Mouse (Mus musculus): ENCODE results near the gene Hist1h3h. TPM values are rescaled to one million over a fixed set of nuclear protein-coding genes. Genes with fewer than 3 reads are reported as not detected.
A peak's percentile ranks its signal among the peaks of the same experiment; 100 is the strongest.
"Not testable (repeated sequence)": the region's sequence is repeated elsewhere in the genome, so short reads cannot be mapped to it uniquely, and the experiment has no call there.

Gene Hist1h3h
- total and polyA plus RNA-seq, 3 experiments: 18.6 to 1,657 (median 21.7) TPM

DNA sequence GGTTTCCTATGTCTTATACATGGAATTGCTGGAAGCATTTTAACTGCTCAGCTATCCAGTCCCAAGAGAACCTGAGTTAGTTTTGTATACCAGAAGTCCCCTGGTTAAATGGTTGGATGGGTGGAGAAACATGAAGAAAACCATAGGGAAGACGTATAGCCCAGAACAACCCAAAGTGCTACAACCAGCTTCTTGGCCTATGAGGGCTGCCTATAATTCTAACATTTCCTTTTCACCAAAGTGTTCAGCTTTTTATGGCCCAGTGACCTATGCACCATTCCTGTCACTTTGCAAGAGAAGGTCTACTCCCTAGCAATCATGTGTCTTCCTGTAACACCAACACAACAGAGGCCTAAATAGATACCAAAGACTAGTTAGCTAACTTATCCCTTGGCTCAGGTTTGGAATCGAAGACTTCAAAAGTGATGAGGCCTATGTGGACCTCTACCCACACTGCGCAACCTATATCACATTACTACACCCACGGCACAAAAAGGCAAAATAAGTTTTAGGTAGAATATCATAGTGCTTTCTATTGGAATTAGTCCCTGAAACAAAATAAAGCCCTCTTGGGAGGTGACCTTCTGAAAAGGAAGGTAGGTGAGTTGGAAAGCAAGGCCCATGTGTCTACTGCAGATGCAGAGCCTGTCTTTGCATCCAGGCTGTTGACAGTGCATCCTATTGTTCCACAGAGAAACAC, 1.1 kb downstream of the Hist1h3h start (continued):
- TF ChIP-seq SIN3A (IDR thresholded peaks at IDR 0.05; ENCODE audit: low read length) (0 out of 2 replicates have a peak, but pooled peaks have one; percentile 15), POLR2AphosphoS2 (IDR thresholded peaks at IDR 0.05; ENCODE audit: low read depth, low read length) (peak; percentile 98), ZMIZ1 (IDR thresholded peaks at IDR 0.05; ENCODE audit: low read depth, low read length) (no peak; the same call in 1 of the 2 replicates), POLR2A (IDR thresholded peaks at IDR 0.05; ENCODE audit: low read depth, low read length) (peak; percentile 78), ELF1 (IDR thresholded peaks at IDR 0.05; ENCODE audit: low read depth, low read length) (no peak), HCFC1 (IDR thresholded peaks at IDR 0.05; ENCODE audit: low read depth, low read length) (no peak; the same call in 1 of the 2 replicates), MYC (IDR thresholded peaks at IDR 0.05; ENCODE audit: low read depth, low read length) (peak; percentile 57; the same call in 1 of the 2 replicates), MXI1 (IDR thresholded peaks at IDR 0.05; ENCODE audit: low read depth, low read length) (no peak; the same call in 1 of the 2 replicates), JUND (conservative IDR thresholded peaks at IDR 0.05; ENCODE audit: low read depth, low read length) (0 out of 2 replicates have a peak, but pooled peaks have one; percentile 5), MAX (IDR thresholded peaks at IDR 0.05; ENCODE audit: low read length) (no peak), ZNF384 (IDR thresholded peaks at IDR 0.05; ENCODE audit: low read depth, low read length) (no peak), JUN (IDR thresholded peaks at IDR 0.05; ENCODE audit: insufficient read depth, low read depth, low read length) (no peak), KAT2A (IDR thresholded peaks at IDR 0.05; ENCODE audit: insufficient replicate concordance, low read length) (no peak), BHLHE40 (IDR thresholded peaks at IDR 0.05; ENCODE audit: low read depth, low read length) (no peak), NELFE (IDR thresholded peaks at IDR 0.05; ENCODE audit: low read depth, low read length) (peak; percentile 61; the same call in 1 of the 2 replicates), CHD2 (IDR thresholded peaks at IDR 0.05; ENCODE audit: low read length) (peak; percentile 9; the same call in 1 of the 2 replicates), USF1 (IDR thresholded peaks at IDR 0.05; ENCODE audit: low read depth, low read length) (no peak), TCF12 (IDR thresholded peaks at IDR 0.05; ENCODE audit: low read depth, low read length) (no peak), ZC3H11A (IDR thresholded peaks at IDR 0.05; ENCODE audit: low read depth, low read length) (no peak)

DNA sequence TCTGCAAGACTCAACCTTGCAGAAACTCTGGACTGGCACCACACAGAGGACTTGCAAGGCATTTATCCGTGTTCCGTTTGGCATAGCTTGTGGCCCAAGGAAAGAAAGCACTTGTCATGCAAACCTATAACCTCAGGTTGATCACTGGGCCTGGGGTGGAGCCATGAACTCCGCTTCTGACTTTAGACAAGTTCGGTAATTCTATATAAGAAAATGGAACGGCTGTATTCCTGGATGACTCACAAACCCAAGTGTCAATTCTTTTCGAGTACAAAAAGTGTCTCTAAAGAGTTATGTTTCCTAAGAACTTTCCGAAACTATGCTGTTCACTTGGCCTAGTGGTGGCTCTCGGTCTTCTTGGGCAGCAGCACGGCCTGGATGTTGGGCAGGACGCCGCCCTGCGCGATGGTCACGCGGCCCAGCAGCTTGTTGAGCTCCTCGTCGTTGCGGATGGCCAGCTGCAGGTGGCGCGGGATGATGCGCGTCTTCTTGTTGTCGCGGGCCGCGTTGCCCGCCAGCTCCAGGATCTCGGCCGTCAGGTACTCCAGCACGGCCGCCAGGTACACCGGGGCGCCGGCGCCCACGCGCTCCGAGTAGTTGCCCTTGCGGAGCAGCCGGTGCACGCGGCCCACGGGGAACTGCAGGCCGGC, 3.8 kb downstream of the Hist1h3h start:
- Histone ChIP-seq H3K27ac (ENCODE audit: insufficient read depth, low read depth) (peak overlapping the region; percentile 90), H3K9ac (ENCODE audit: insufficient read depth, low read depth) (peak overlapping the region; percentile 67), H3K4me3 (replicated peaks in 1 of 3; ENCODE audit: low read depth in 2 of 3, low read length in 2 of 3, poor library complexity in 1 of 3) (peak overlapping the region; percentile 28 to 63 (median 41)), H3K4me1 (ENCODE audit: control insufficient read depth in 1 of 2, insufficient read depth in 2 of 2) (peaks cover 2 to 28% of the 10 kb centered on the region in 2 experiments; a peak in 2 of 4 replicates), H3K4me2 (ENCODE audit: insufficient read depth, low read depth, poor library complexity, severe bottlenecking) (peak overlapping the region; percentile 91)
- dilution Hi-C loops (cut with MboI; ENCODE audit: extremely low pct_ligation_motif_present, extremely low pct_unique_long_range_greater_than_20kb, low sequenced_read_pairs); H3K27me3 ChIP-seq (replicated peaks); H3K36me3 ChIP-seq (replicated peaks in 1 of 2; ENCODE audit: control insufficient read depth in 1 of 2, insufficient read depth in 1 of 2, low read length in 1 of 2); H3K9me3 ChIP-seq (replicated peaks; ENCODE audit: low read length); H3K79me2 ChIP-seq (replicated peaks; ENCODE audit: control insufficient read depth, extremely low read depth, insufficient read depth, poor library complexity, severe bottlenecking): not testable (repeated sequence)
- TF ChIP-seq UBTF (IDR thresholded peaks at IDR 0.05; ENCODE audit: low read depth, low read length) (0 out of 2 replicates have a peak, but pooled peaks have one; percentile 61), NELFE (IDR thresholded peaks at IDR 0.05; ENCODE audit: low read depth, low read length) (peak; percentile 56; the same call in 1 of the 2 replicates), POLR2A (IDR thresholded peaks at IDR 0.05; ENCODE audit: low read depth, low read length) (peak; percentile 34; the same call in 1 of the 2 replicates)
- peak; percentile 65 for DNase-seq (ENCODE audit: extremely low read depth)
- in situ Hi-C loops (cut with MboI; ENCODE audit: low pct_ligation_motif_present, low pct_unique_long_range_greater_than_20kb, low sequenced_read_pairs): loop anchor here (25.0 kb wide), 2 partner anchors 216 to 334 kb away; partner anchors contain the start of gene Zfp184

All from CH12.LX (cell line).